Mouse (Mus musculus): Measurements from ENCODE around the gene Aifm1. TPM values are rescaled to one million over a fixed set of nuclear protein-coding genes. Genes with fewer than 3 reads are reported as not detected.

Gene Aifm1
- polyA plus RNA-seq, 1 experiment from 2014 or later: 83.6 TPM

DNA sequence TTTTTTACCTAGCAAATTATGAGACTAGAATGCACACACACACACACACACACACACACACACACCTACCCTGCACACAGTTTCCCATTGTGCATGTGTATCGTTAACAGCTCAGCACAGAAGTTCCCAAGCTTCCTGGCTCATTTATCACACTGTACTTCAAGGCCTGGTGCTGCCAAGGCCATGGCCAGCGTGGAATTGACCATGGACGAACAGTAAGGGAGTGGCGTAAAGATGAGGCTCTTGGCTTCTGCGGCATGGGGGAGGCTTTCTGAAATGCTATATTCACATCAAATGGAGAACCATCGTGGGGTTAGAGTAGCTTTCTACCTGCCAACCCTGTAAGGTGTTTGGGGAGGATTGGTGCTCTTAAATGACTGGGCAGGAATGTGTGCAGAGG is 48.9 kb downstream of the Aifm1 start:
- H3K9ac ChIP-seq (ENCODE audit: low read length): no peak overlapping the region
- no peak overlapping the region for H3K4me3 ChIP-seq (ENCODE audit: low read depth, low read length)
- H3K9me3 ChIP-seq (ENCODE audit: control insufficient read depth, low read length): no peaks in the 10 kb centered on the region
- H3K27ac ChIP-seq (ENCODE audit: low read depth, low read length): no peak overlapping the region
- H3K36me3 ChIP-seq (ENCODE audit: control insufficient read depth, insufficient read depth, low read length): no peaks in the 10 kb centered on the region
- no peaks in the 10 kb centered on the region for H3K27me3 ChIP-seq (ENCODE audit: control insufficient read depth, insufficient read depth, low read length)
- 95% methylated on average over 6 of the region's 6 CpGs for WGBS
- DNase-seq (ENCODE audit: low spot score) (no peak), ATAC-seq (replicated peaks; ENCODE audit: low FRiP score) (no peak)
- H3K4me2 ChIP-seq (ENCODE audit: low read depth, low read length, severe bottlenecking): no peak overlapping the region
- no peaks in the 10 kb centered on the region for H3K4me1 ChIP-seq (replicated peaks; ENCODE audit: control insufficient read depth, insufficient read depth, low read length)

DNA sequence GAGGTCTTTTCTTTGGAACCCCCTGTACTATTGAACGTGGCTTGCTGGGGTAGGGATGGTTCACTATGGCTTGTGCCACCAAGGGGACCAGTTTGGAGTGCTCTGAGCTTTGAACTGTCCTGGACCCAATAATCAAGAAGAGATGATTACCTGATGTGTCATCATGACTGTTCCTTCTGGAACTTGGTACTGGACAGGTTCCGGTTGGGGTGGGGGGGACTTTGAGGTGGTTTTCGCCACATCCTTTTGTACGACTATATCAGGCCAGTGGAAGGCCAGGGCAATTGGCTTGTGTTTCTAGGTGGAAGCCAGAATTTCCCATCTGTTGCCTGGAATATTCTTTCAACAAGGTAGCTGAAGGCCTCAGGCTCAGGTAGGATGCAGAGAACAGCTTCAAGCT is 49.7 kb downstream of the Aifm1 start:
- Histone ChIP-seq H3K4me1 (replicated peaks; ENCODE audit: control insufficient read depth, insufficient read depth, low read length) (no peaks in the 10 kb centered on the region), H3K27me3 (ENCODE audit: control insufficient read depth, insufficient read depth, low read length) (no peaks in the 10 kb centered on the region), H3K36me3 (ENCODE audit: control insufficient read depth, insufficient read depth, low read length) (no peaks in the 10 kb centered on the region), H3K27ac (ENCODE audit: low read depth, low read length) (no peak overlapping the region), H3K9me3 (ENCODE audit: control insufficient read depth, low read length) (no peaks in the 10 kb centered on the region), H3K9ac (ENCODE audit: low read length) (no peak overlapping the region), H3K4me2 (ENCODE audit: low read depth, low read length, severe bottlenecking) (no peak overlapping the region), H3K4me3 (ENCODE audit: low read depth, low read length) (no peak overlapping the region)
- no peak for DNase-seq (ENCODE audit: low spot score)
- WGBS: 84% methylated on average over 4 of the region's 4 CpGs
- no peak for ATAC-seq (replicated peaks; ENCODE audit: low FRiP score)

DNA sequence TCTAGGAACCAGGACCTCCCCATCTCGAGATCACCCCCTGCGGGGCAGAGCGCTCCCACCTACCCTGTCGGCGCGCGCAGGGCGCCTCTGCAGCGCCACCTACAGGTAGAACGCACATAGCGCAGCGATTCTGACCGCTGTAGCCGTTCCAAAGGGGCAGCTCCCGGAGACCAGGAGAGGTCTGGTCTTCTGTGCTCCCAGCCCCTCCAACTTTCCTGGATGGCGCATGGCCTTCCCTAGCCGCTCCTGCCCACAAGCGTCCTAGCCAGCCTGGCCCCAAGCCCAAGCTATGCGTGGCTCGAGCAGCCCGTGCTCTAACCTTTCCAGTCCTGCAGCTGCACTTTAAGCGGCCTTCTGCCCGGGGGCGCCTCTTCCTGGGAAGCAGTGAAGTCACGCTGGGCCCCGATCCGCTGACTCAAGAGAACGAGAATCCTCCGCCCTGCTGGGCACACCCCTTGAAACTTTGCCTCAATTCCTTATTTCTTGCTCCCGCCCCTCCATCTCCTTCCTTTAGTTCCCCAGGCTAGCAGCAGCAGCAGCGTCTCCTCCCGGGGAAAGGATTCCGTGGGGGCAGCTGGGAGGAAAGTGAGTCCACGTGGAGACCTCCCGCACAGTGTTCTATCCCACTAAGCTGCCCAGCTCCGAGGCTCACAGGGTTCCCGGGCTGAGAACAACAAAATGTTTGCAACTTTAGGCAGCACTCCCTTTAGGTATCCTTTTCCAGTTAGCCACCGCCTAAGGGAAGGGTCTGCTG is 50.4 kb downstream of the Aifm1 start, which contains the start of gene Elf4:
Elf4 (minus strand) TSS at position 379 of the 754 bp plus-strand sequence.
- H3K36me3 ChIP-seq (ENCODE audit: control insufficient read depth, insufficient read depth, low read length): no peaks in the 10 kb centered on the region
- DNase-seq (ENCODE audit: low spot score) (peak; percentile 87), ATAC-seq (replicated peaks; ENCODE audit: low FRiP score) (peak; percentile 86)
- no peak within 1 kb of the TSS for H3K9ac ChIP-seq (ENCODE audit: low read length)
- H3K27me3 ChIP-seq (ENCODE audit: control insufficient read depth, insufficient read depth, low read length): no peaks in the 10 kb centered on the region
- no peak within 1 kb of the TSS for H3K27ac ChIP-seq (ENCODE audit: low read depth, low read length)
- WGBS: 22% methylated on average over 37 of the region's 38 CpGs
- peak within 1 kb of the TSS; percentile 21 for H3K4me3 ChIP-seq (ENCODE audit: low read depth, low read length)
- no peaks in the 10 kb centered on the region for H3K9me3 ChIP-seq (ENCODE audit: control insufficient read depth, low read length)
- no peaks in the 10 kb centered on the region for H3K4me1 ChIP-seq (replicated peaks; ENCODE audit: control insufficient read depth, insufficient read depth, low read length)
- peak within 1 kb of the TSS; percentile 53 for H3K4me2 ChIP-seq (ENCODE audit: low read depth, low read length, severe bottlenecking)

DNA sequence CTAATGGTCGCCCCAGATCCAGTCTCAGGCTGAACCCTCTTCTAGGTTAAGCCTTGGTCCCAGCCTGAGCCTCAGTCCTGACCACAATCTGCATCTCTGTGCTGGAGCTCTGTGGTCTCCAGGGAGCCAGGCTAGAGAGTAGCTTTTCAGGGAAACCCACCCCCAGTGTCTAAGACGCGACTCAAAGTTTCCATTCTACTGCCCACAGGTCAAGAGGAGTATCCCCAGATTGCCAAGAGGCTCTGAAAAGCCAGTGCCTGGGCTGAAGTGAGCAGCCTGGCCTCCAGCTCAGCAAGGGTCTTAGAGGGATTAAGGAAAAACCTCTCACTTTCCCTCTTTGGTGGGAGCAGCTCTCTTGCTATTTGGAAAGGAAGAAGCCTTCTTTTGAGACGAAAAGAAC is 51.1 kb downstream of the Aifm1 start:
- no peaks in the 10 kb centered on the region for H3K4me1 ChIP-seq (replicated peaks; ENCODE audit: control insufficient read depth, insufficient read depth, low read length)
- DNase-seq (ENCODE audit: low spot score): no peak
- WGBS: 19% methylated on average over 4 of the region's 4 CpGs
- no peak overlapping the region for H3K27ac ChIP-seq (ENCODE audit: low read depth, low read length)
- peak overlapping the region; percentile 21 for H3K4me3 ChIP-seq (ENCODE audit: low read depth, low read length)
- no peak overlapping the region for H3K9ac ChIP-seq (ENCODE audit: low read length)
- H3K4me2 ChIP-seq (ENCODE audit: low read depth, low read length, severe bottlenecking): peak overlapping the region; percentile 53
- no peaks in the 10 kb centered on the region for H3K9me3 ChIP-seq (ENCODE audit: control insufficient read depth, low read length)
- no peak; the same call in 1 of the 2 replicates for ATAC-seq (replicated peaks; ENCODE audit: low FRiP score)
- no peaks in the 10 kb centered on the region for H3K36me3 ChIP-seq (ENCODE audit: control insufficient read depth, insufficient read depth, low read length)
- no peaks in the 10 kb centered on the region for H3K27me3 ChIP-seq (ENCODE audit: control insufficient read depth, insufficient read depth, low read length)

DNA sequence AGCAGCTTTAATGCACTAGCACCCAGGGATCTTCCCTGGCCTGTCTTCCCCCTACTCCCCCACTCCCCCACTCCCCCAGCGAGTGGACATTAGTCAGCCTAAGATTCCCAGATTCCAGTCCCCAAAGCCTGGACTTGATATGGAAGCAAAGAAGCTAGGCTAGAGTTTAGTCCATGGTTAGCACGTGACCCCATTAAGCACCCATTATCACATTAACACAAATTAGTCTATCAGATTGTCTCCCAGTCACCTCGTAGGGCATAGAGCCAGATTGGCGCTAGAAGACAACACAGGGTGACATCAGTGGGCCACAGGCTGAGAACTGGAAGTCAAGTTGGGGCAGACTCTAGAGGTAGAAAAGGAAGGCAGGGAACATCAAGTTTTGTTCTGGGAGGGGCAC is 52.4 kb downstream of the Aifm1 start:
- no peak overlapping the region for H3K4me2 ChIP-seq (ENCODE audit: low read depth, low read length, severe bottlenecking)
- no peak overlapping the region for H3K4me3 ChIP-seq (ENCODE audit: low read depth, low read length)
- no peaks in the 10 kb centered on the region for H3K4me1 ChIP-seq (replicated peaks; ENCODE audit: control insufficient read depth, insufficient read depth, low read length)
- no peaks in the 10 kb centered on the region for H3K27me3 ChIP-seq (ENCODE audit: control insufficient read depth, insufficient read depth, low read length)
- H3K36me3 ChIP-seq (ENCODE audit: control insufficient read depth, insufficient read depth, low read length): no peaks in the 10 kb centered on the region
- no peak for DNase-seq (ENCODE audit: low spot score)
- no peak overlapping the region for H3K27ac ChIP-seq (ENCODE audit: low read depth, low read length)
- no peak for ATAC-seq (replicated peaks; ENCODE audit: low FRiP score)
- H3K9ac ChIP-seq (ENCODE audit: low read length): no peak overlapping the region
- H3K9me3 ChIP-seq (ENCODE audit: control insufficient read depth, low read length): no peaks in the 10 kb centered on the region
- 82% methylated on average over 4 of the region's 4 CpGs for WGBS

DNA sequence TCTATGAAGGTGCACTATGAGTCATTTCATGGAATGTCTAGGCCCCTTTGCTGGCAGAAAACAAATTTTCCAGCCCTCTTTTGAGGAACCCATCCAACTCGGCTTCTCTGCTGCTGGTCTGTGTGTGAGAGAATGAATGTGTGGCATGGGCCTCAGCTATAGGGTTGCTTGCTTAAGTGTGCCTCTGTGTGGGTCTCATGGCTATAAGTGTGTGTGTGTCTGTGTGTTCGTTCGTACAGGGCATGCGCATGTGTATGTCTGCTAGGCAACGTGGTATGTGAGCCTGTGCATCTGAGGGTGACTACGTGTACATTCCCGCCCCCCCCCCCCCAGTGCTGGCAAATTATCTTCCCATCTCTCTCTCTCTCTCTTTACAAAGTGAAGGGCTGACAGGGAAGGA is 52.9 kb downstream of the Aifm1 start:
- DNase-seq (ENCODE audit: low spot score) (no peak), ATAC-seq (replicated peaks; ENCODE audit: low FRiP score) (no peak)
- H3K36me3 ChIP-seq (ENCODE audit: control insufficient read depth, insufficient read depth, low read length): no peaks in the 10 kb centered on the region
- no peaks in the 10 kb centered on the region for H3K27me3 ChIP-seq (ENCODE audit: control insufficient read depth, insufficient read depth, low read length)
- WGBS: 88% methylated on average over 7 of the region's 7 CpGs
- H3K4me2 ChIP-seq (ENCODE audit: low read depth, low read length, severe bottlenecking): no peak overlapping the region
- H3K4me3 ChIP-seq (ENCODE audit: low read depth, low read length): no peak overlapping the region
- no peak overlapping the region for H3K9ac ChIP-seq (ENCODE audit: low read length)
- H3K27ac ChIP-seq (ENCODE audit: low read depth, low read length): no peak overlapping the region
- H3K4me1 ChIP-seq (replicated peaks; ENCODE audit: control insufficient read depth, insufficient read depth, low read length): no peaks in the 10 kb centered on the region
- no peaks in the 10 kb centered on the region for H3K9me3 ChIP-seq (ENCODE audit: control insufficient read depth, low read length)

DNA sequence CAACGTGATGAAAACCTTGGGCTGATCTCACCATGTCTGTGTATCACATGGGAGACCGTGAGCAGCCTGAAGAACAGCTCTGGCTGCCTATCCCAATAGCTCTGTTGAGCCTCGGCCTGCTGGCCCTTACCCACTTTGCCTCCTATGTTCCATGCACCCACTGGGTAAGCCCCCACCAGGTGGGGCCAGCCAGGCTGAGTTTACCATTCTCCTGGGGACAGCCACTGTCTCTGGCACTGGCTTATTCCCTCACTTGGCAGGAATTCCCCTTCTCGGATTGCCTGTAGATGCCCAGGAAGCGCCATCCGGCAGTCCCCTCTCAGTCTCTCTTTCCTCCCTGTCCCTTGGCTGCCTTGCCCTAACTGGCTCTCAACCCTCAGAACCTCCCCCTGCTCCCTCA is 56.4 kb downstream of the Aifm1 start:
- 63% methylated on average over 6 of the region's 6 CpGs for WGBS
- H3K4me2 ChIP-seq (ENCODE audit: low read depth, low read length, severe bottlenecking): no peak overlapping the region
- no peaks in the 10 kb centered on the region for H3K9me3 ChIP-seq (ENCODE audit: control insufficient read depth, low read length)
- H3K36me3 ChIP-seq (ENCODE audit: control insufficient read depth, insufficient read depth, low read length): no peaks in the 10 kb centered on the region
- H3K4me3 ChIP-seq (ENCODE audit: low read depth, low read length): no peak overlapping the region
- ATAC-seq (replicated peaks; ENCODE audit: low FRiP score) (no peak), DNase-seq (ENCODE audit: low spot score) (no peak)
- no peak overlapping the region for H3K9ac ChIP-seq (ENCODE audit: low read length)
- H3K27me3 ChIP-seq (ENCODE audit: control insufficient read depth, insufficient read depth, low read length): peaks cover 18% of the 10 kb centered on the region
- no peaks in the 10 kb centered on the region for H3K4me1 ChIP-seq (replicated peaks; ENCODE audit: control insufficient read depth, insufficient read depth, low read length)
- no peak overlapping the region for H3K27ac ChIP-seq (ENCODE audit: low read depth, low read length)

DNA sequence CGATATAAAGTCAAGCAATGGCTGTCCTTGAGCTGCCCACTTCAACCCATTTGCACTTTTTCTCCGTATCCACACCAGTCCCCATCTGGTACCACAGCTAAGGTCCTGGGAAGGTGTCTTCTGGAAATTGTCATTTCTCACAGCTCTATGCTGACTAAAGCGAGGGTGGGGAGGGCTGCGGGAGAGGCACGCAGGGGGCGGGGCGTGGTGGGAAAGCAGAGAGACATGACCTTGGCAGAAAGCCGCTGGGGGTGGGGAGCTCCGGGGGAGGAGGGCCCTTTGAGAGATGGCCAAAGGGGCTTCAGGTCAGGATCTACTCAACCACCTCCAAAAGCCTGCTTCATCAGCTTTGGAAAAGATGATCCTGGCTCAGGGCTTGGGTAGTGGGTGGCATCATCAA is 58.3 kb downstream of the Aifm1 start:
- 29% methylated on average over 9 of the region's 9 CpGs for WGBS
- H3K27ac ChIP-seq (ENCODE audit: low read depth, low read length): no peak overlapping the region
- no peaks in the 10 kb centered on the region for H3K36me3 ChIP-seq (ENCODE audit: control insufficient read depth, insufficient read depth, low read length)
- ATAC-seq (replicated peaks; ENCODE audit: low FRiP score) (no peak), DNase-seq (ENCODE audit: low spot score) (no peak)
- peaks cover 21% of the 10 kb centered on the region for H3K27me3 ChIP-seq (ENCODE audit: control insufficient read depth, insufficient read depth, low read length)
- no peaks in the 10 kb centered on the region for H3K4me1 ChIP-seq (replicated peaks; ENCODE audit: control insufficient read depth, insufficient read depth, low read length)
- H3K9ac ChIP-seq (ENCODE audit: low read length): no peak overlapping the region
- H3K9me3 ChIP-seq (ENCODE audit: control insufficient read depth, low read length): no peaks in the 10 kb centered on the region
- no peak overlapping the region for H3K4me3 ChIP-seq (ENCODE audit: low read depth, low read length)
- H3K4me2 ChIP-seq (ENCODE audit: low read depth, low read length, severe bottlenecking): no peak overlapping the region

DNA sequence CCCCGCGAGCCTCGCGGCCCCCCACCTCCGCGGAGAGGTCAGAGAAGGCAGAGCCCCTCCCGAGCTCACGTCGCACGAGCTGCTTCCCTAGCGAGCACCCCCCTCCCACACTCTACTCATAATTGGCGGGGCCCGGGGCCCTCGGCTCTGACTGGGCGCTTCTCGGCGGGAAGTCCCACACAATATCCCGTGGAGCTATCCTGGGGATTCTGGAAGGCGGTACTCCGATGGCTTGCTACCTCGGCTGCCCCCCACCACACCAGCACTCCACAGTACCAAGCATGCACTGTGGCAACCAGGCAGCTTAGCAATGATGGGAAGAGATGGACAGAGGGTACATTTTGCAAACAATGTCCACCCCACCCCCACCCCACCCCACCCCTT is 58.9 kb downstream of the Aifm1 start:
- peak overlapping the region; percentile 40; the same call in 1 of the 2 replicates for H3K4me2 ChIP-seq (ENCODE audit: low read depth, low read length, severe bottlenecking)
- H3K27ac ChIP-seq (ENCODE audit: low read depth, low read length): no peak overlapping the region
- DNase-seq (ENCODE audit: low spot score): no peak
- peak overlapping the region; percentile 38 for H3K4me3 ChIP-seq (ENCODE audit: low read depth, low read length)
- H3K4me1 ChIP-seq (replicated peaks; ENCODE audit: control insufficient read depth, insufficient read depth, low read length): peaks cover 2% of the 10 kb centered on the region; the same call in 1 of the 2 replicates
- H3K9me3 ChIP-seq (ENCODE audit: control insufficient read depth, low read length): no peaks in the 10 kb centered on the region
- peaks cover 21% of the 10 kb centered on the region for H3K27me3 ChIP-seq (ENCODE audit: control insufficient read depth, insufficient read depth, low read length)
- WGBS: 15% methylated on average over 14 of the region's 21 CpGs
- peak; percentile 29; the same call in 1 of the 2 replicates for ATAC-seq (replicated peaks; ENCODE audit: low FRiP score)
- H3K36me3 ChIP-seq (ENCODE audit: control insufficient read depth, insufficient read depth, low read length): no peaks in the 10 kb centered on the region
- no peak overlapping the region for H3K9ac ChIP-seq (ENCODE audit: low read length)

All from forebrain, embryonic 11.5 days (tissue).